Mouse (Mus musculus) cerebellum, postnatal 4 days (tissue): ENCODE data around the gene Mas1.

Experiments
- DNase-seq, 2 experiments: peaks; one replicate each; pipeline ENCODE4 v3.0.0; 2022; ENCODE audit warnings: low spot score in 2 of 2, mixed read lengths in 1 of 2

Mas1 gene

GRCm38 (mm10) chr17:12830351-12830750 lies 37.6 kb downstream of the Mas1 start:
- no peak for DNase-seq

GRCm38 (mm10) chr17:12815885-12816284 lies 52.1 kb downstream of the Mas1 start:
- no peak for DNase-seq

GRCm38 (mm10) chr17:12814502-12814901 lies 53.4 kb downstream of the Mas1 start:
- DNase-seq = no peak

GRCm38 (mm10) chr17:12810973-12811303 lies 57.0 kb downstream of the Mas1 start:
- DNase-seq = no peak

- DNase-seq = peak in 1 of 2 experiments; percentile 63
Measured at GRCm38 (mm10) chr17:12810103-12810972, 57.6 kb downstream of the Mas1 start.

- DNase-seq = no peak
Measured at GRCm38 (mm10) chr17:12808851-12809250, 59.1 kb downstream of the Mas1 start.

- no peak for DNase-seq
Measured at GRCm38 (mm10) chr17:12804584-12805445, 63.1 kb downstream of the Mas1 start.

- no peak for DNase-seq
Measured at GRCm38 (mm10) chr17:12801861-12802540, 65.9 kb downstream of the Mas1 start.

- DNase-seq = no peak
Measured at GRCm38 (mm10) chr17:12799368-12800275, 68.3 kb downstream of the Mas1 start.

- DNase-seq = no peak
Measured at GRCm38 (mm10) chr17:12798571-12798970, 69.4 kb downstream of the Mas1 start.

GRCm38 (mm10) chr17:12797427-12798029 lies 70.4 kb downstream of the Mas1 start:
- DNase-seq = no peak

GRCm38 (mm10) chr17:12796633-12797032 lies 71.3 kb downstream of the Mas1 start:
- DNase-seq = no peak

GRCm38 (mm10) chr17:12793660-12794406 lies 74.1 kb downstream of the Mas1 start:
- DNase-seq = peak in 1 of 2 experiments; percentile 20

- DNase-seq = no peak
Measured at GRCm38 (mm10) chr17:12792422-12793206, 75.3 kb downstream of the Mas1 start.

GRCm38 (mm10) chr17:12791420-12791819 lies 76.5 kb downstream of the Mas1 start:
- DNase-seq = no peak

- no peak for DNase-seq
Measured at GRCm38 (mm10) chr17:12791079-12791406, 76.9 kb downstream of the Mas1 start.
